Mouse (Mus musculus): Measurements from ENCODE around the gene Odf3b.

Gene Odf3b

GRCm38 (mm10) chr15:89378831-89379401 lies at the start of gene Odf3b:
Gene Odf3b, minus strand, starts transcription at chr15:89379282.
- DNase-seq (ENCODE audit: low spot score in 2 of 2), result no peak

GRCm38 (mm10) chr15:89428136-89428790 lies 49.2 kb upstream of the Odf3b start:
- DNase-seq (ENCODE audit: low spot score in 2 of 2), result no peak

GRCm38 (mm10) chr15:89426716-89427115 lies 47.6 kb upstream of the Odf3b start:
- DNase-seq (ENCODE audit: low spot score in 2 of 2), result no peak

GRCm38 (mm10) chr15:89425711-89426121 lies 46.6 kb upstream of the Odf3b start, which contains the start of gene Cpt1b:
Gene Cpt1b, minus strand, starts transcription at chr15:89425863.
- no peak for DNase-seq (ENCODE audit: low spot score in 2 of 2)

- DNase-seq (ENCODE audit: low spot score in 2 of 2), result no peak
Observed at GRCm38 (mm10) chr15:89424621-89425020, 45.5 kb upstream of the Odf3b start.

GRCm38 (mm10) chr15:89421938-89422337 lies 42.9 kb upstream of the Odf3b start:
- no peak for DNase-seq (ENCODE audit: low spot score in 2 of 2)

GRCm38 (mm10) chr15:89415282-89415681 lies 36.2 kb upstream of the Odf3b start:
- no peak for DNase-seq (ENCODE audit: low spot score in 2 of 2)

GRCm38 (mm10) chr15:89410118-89410517 lies 31.0 kb upstream of the Odf3b start, which contains the start of gene Syce3:
Gene Syce3, minus strand, starts transcription at chr15:89410503.
- no peak for DNase-seq (ENCODE audit: low spot score in 2 of 2)

GRCm38 (mm10) chr15:89406691-89407090 lies 27.6 kb upstream of the Odf3b start:
- DNase-seq (ENCODE audit: low spot score in 2 of 2), result no peak

- no peak for DNase-seq (ENCODE audit: low spot score in 2 of 2)
Observed at GRCm38 (mm10) chr15:89404831-89405623, 25.9 kb upstream of the Odf3b start.

- DNase-seq (ENCODE audit: low spot score in 2 of 2), result no peak
Observed at GRCm38 (mm10) chr15:89402471-89402870, 23.4 kb upstream of the Odf3b start.

GRCm38 (mm10) chr15:89399716-89400115 lies 20.6 kb upstream of the Odf3b start:
- no peak for DNase-seq (ENCODE audit: low spot score in 2 of 2)

GRCm38 (mm10) chr15:89398146-89398545 lies 19.1 kb upstream of the Odf3b start:
- no peak for DNase-seq (ENCODE audit: low spot score in 2 of 2)

GRCm38 (mm10) chr15:89396883-89397282 lies 17.8 kb upstream of the Odf3b start:
- DNase-seq (ENCODE audit: low spot score in 2 of 2), result no peak

GRCm38 (mm10) chr15:89390081-89390480 lies 11.0 kb upstream of the Odf3b start:
- DNase-seq (ENCODE audit: low spot score in 2 of 2), result no peak

- DNase-seq (ENCODE audit: low spot score in 2 of 2), result no peak
Observed at GRCm38 (mm10) chr15:89387127-89387526, 8.0 kb upstream of the Odf3b start.

GRCm38 (mm10) chr15:89384617-89385016 lies 5.5 kb upstream of the Odf3b start, which contains the start of gene Klhdc7b:
Gene Klhdc7b, plus strand, starts transcription at chr15:89384917.
- DNase-seq (ENCODE audit: low spot score in 2 of 2), result no peak

GRCm38 (mm10) chr15:89379429-89379828 lies 347 bp upstream of the Odf3b start:
- DNase-seq (ENCODE audit: low spot score in 2 of 2), result no peak

- no peak for DNase-seq (ENCODE audit: low spot score in 2 of 2)
Observed at GRCm38 (mm10) chr15:89377938-89378828, 899 bp downstream of the Odf3b start.

GRCm38 (mm10) chr15:89377362-89377761 lies 1.7 kb downstream of the Odf3b start:
- DNase-seq (ENCODE audit: low spot score in 2 of 2), result no peak

- DNase-seq (ENCODE audit: low spot score in 2 of 2), result no peak
Observed at GRCm38 (mm10) chr15:89376957-89377356, 2.1 kb downstream of the Odf3b start, which contains the start of gene Tymp. Gene Tymp, minus strand, starts transcription at chr15:89377039.
